Mouse (Mus musculus) frontal cortex, postnatal 36 days (tissue): ENCODE data around the gene Mfap1a.

ENCODE experiments used
- DNase-seq, 2 experiments: peaks; one replicate each; pipeline ENCODE4 v3.0.0; 2022; ENCODE audit warnings: low spot score in 2 of 2

The Mfap1a gene

GRCm38 (mm10) chr2:121442259-121443067 is 64.0 kb downstream of the Mfap1a start:
- DNase-seq: no peak
